Mouse (Mus musculus) hindbrain, embryonic 13.5 days (tissue): ENCODE data around the gene Sdc4. TPM values are rescaled to one million over a fixed set of nuclear protein-coding genes. Genes with fewer than 3 reads are reported as not detected.
A peak's percentile ranks its signal among the peaks of the same experiment; 100 is the strongest.

Experiments
- ATAC-seq: fragments of 200-750 bp; cut with Nextera tagmentation; 2 replicates; pipeline ENCODE4 v1.8.0; 2017; ENCODE audit warnings: moderate TSS enrichment; ENCODE audit not compliant: low FRiP score
- H3K27ac ChIP-seq: fragments of 300-500 bp; sonication (generic); 2 replicates; pipeline ENCODE4 v1.5.1; 2015; ENCODE audit warnings: inconsistent platforms, mild to moderate bottlenecking, moderate library complexity
- H3K27me3 ChIP-seq: fragments of 300-500 bp; sonication (generic); 2 replicates; pipeline ENCODE4 v1.6.1; 2015; ENCODE audit warnings: mild to moderate bottlenecking, inconsistent platforms
- H3K36me3 ChIP-seq: fragments of 300-500 bp; sonication (generic); 2 replicates; pipeline ENCODE4 v1.6.1; 2015; ENCODE audit warnings: mild to moderate bottlenecking, inconsistent platforms
- H3K4me1 ChIP-seq: fragments of 300-500 bp; sonication (generic); replicated peaks from 2 replicates; pipeline ENCODE4 v1.6.1; 2015; ENCODE audit warnings: inconsistent platforms
- H3K4me2 ChIP-seq: fragments of 300-500 bp; sonication (generic); 2 replicates; pipeline ENCODE4 v1.6.1; 2015; ENCODE audit warnings: inconsistent platforms, mild to moderate bottlenecking, moderate library complexity
- H3K4me3 ChIP-seq: fragments of 300-500 bp; sonication (generic); 2 replicates; pipeline ENCODE4 v1.5.1; 2015; ENCODE audit warnings: mild to moderate bottlenecking, inconsistent platforms
- H3K9ac ChIP-seq: fragments of 300-500 bp; sonication (generic); 2 replicates; pipeline ENCODE4 v1.6.1; 2015; ENCODE audit warnings: mild to moderate bottlenecking, inconsistent platforms
- H3K9me3 ChIP-seq: fragments of 300-500 bp; sonication (generic); 2 replicates; pipeline ENCODE4 v1.6.1; 2016; ENCODE audit warnings: inconsistent platforms
- WGBS: fragments of 180-500 bp; shearing (Covaris S2); methylation state at CpG from one replicate; pipeline ENCODE4 v1.1.7; 2015; 5-methylcytosine and 5-hydroxymethylcytosine counted together
- polyA plus RNA-seq: library from polyadenylated mRNA; unstranded; fragments of >200 nt; fragmentation: Nextera tagmentation; extraction: Ambion mirVana; gene quantifications from 2 replicates; pipeline ENCODE4 v1.2.1, GENCODE M21; 2015

Gene Sdc4
- polyA plus RNA-seq, 1 experiment from 2014 or later, result 9.0 TPM

DNA sequence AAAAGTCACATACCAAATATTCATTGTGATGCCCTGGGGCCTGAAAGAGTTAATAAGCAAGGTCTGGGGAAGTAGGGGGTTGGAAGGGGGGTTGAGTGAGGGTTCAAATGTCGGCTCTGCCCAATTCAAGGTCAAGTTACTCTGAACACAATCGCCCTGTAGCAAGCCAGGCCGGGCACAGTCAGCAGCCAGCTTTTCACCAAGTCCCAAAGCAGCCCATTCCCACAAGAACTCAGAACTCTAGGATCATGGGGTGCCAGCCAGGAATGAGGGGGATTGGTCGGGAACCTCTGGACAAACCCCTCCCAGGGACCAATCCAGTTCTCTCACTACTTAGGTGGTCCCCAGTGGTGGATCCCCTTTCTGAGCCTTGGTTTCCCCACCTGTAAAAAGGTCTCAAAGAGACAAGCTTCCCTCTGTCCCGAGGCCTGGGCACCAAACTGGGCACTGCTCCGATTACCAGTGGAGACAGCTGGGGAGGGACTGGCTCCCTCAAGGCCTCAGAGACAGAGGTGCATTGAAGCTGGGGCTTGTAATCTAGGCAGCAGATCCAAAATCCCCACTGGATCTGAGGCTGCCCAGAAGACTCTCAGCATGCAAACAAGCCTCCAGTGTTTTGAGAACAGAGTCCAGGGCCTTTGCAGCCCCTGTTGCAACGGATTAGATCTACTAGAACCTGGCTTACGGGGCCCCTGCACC is 7.3 kb downstream of the Sdc4 start:
- Histone ChIP-seq H3K27ac (peak overlapping the region; percentile 35; the same call in 1 of the 2 replicates), H3K4me1 (peaks cover 10% of the 10 kb centered on the region; the same call in 1 of the 2 replicates), H3K4me3 (no peak overlapping the region), H3K9ac (no peak overlapping the region), H3K4me2 (no peak overlapping the region), H3K9me3 (no peaks in the 10 kb centered on the region), H3K27me3 (peaks cover 12% of the 10 kb centered on the region), H3K36me3 (no peaks in the 10 kb centered on the region)
- no peak for ATAC-seq
- 26% methylated on average over 8 of the region's 8 CpGs for WGBS

DNA sequence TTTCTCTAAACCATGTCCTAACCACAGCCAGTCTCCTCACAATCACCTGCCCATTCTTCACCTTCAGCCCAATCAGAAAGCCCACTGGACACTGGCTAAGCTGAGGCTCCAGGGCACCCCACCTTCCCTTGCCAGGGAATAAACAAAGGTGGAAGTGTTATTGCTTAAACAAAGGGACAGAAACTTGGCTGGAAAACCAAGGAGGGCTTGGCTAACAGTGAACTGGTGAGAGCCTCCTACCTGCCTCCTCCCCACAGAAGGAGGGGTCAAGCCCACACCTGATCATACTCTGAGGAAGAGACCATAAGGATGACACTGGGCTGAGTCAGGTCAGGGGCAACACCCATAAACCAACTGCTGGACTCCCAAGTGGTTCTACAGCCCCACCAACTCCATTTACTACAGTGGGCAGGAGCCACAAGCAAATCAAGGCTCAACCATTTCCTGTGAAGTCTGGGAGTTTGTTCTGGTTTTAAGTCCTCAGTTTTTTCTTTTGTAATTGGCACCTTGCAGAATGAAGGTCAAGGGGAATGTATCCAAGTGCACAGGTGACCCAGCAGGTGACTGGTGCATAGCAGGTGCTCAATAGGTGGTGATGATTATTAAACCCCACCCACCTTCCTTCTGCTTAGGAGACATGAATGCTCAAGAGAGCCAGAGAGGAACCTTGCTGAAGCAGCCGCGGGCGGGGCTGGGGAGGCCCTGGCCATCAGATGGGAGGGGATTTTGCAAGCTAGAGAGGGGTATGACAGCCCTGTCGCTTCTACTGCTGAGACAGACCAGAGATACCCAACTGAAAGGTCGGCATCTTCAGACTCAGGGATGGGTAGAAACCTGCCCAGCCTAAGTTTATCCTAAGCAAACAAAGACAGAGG is 8.2 kb downstream of the Sdc4 start:
- Histone ChIP-seq H3K9me3 (no peaks in the 10 kb centered on the region), H3K27ac (no peak overlapping the region), H3K4me2 (no peak overlapping the region), H3K27me3 (0 out of 2 replicates have a peak, but pooled peaks cover 7% of the 10 kb centered on the region), H3K36me3 (no peaks in the 10 kb centered on the region), H3K9ac (no peak overlapping the region), H3K4me1 (peaks cover 10% of the 10 kb centered on the region; the same call in 1 of the 2 replicates), H3K4me3 (no peak overlapping the region)
- ATAC-seq, result no peak
- WGBS, result 56% methylated on average over 5 of the region's 5 CpGs

DNA sequence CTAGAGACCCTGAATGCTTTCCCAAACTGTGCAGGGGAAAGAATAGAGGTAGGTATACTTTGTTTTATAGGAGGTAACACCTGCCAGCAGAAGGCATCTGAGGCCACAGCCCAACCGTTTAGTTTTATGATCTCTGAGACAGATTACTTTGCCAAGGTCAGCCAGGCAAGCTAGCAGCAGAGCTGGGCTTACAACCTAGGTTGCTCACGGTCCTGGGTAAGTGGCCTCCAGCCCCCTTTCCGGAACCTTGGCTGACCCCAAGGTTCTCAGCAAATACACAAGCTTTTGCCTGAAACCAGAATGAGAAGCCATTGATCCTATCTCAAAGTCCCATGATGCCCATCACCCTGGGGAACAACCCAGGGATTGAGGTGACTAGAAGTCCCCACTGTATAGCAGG is 9.0 kb downstream of the Sdc4 start:
- peaks cover 5% of the 10 kb centered on the region; the same call in 1 of the 2 replicates for H3K27me3 ChIP-seq
- no peaks in the 10 kb centered on the region for H3K36me3 ChIP-seq
- WGBS, result 91% methylated on average over 3 of the region's 3 CpGs

DNA sequence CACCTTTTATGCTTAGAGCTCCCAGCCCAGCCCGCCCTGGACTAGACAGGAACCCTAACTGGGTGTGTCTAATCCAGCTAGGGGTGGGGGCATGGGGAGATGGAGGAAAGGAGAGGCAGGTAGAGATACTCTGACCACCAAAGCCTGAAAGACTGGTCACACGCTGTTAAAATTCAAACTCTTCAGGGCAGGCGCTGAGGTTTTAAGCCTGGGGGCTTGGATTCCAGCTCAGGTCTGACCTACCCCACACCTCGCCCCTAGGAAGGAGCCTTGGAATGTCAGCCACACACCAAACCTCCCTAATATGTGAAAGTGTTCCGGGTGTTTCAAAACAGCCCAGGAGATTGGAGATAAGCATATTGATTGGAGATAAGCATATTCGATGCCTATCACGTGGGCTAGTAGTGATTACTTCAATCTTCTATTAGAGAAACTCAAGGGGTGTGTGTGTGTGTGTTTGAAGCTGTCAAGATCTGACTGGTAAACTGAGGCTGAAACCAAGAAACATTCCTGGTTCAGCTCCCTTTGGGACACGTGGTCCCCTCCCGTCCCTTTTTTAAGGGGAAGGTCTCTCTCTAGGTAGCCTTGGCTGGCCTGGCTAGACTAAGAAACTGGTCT is 10.3 kb downstream of the Sdc4 start:
- H3K9me3 ChIP-seq, result no peaks in the 10 kb centered on the region
- H3K36me3 ChIP-seq, result no peaks in the 10 kb centered on the region
- peaks cover 10% of the 10 kb centered on the region; the same call in 1 of the 2 replicates for H3K4me1 ChIP-seq
- no peak overlapping the region for H3K27ac ChIP-seq
- H3K4me2 ChIP-seq, result no peak overlapping the region
- 88% methylated on average over 9 of the region's 9 CpGs for WGBS
- no peak for ATAC-seq
- H3K4me3 ChIP-seq, result no peak overlapping the region
- peaks cover 9% of the 10 kb centered on the region; the same call in 1 of the 2 replicates for H3K27me3 ChIP-seq
- H3K9ac ChIP-seq, result no peak overlapping the region; the same call in 1 of the 2 replicates

More for the DNA sequence above, 9.0 kb downstream of the Sdc4 start:
- H3K9me3 ChIP-seq, result no peaks in the 10 kb centered on the region
- ATAC-seq, result no peak
- no peak overlapping the region for H3K27ac ChIP-seq
- H3K9ac ChIP-seq, result no peak overlapping the region
- H3K4me3 ChIP-seq, result no peak overlapping the region
- H3K4me1 ChIP-seq, result peaks cover 10% of the 10 kb centered on the region; the same call in 1 of the 2 replicates
- H3K4me2 ChIP-seq, result no peak overlapping the region

DNA sequence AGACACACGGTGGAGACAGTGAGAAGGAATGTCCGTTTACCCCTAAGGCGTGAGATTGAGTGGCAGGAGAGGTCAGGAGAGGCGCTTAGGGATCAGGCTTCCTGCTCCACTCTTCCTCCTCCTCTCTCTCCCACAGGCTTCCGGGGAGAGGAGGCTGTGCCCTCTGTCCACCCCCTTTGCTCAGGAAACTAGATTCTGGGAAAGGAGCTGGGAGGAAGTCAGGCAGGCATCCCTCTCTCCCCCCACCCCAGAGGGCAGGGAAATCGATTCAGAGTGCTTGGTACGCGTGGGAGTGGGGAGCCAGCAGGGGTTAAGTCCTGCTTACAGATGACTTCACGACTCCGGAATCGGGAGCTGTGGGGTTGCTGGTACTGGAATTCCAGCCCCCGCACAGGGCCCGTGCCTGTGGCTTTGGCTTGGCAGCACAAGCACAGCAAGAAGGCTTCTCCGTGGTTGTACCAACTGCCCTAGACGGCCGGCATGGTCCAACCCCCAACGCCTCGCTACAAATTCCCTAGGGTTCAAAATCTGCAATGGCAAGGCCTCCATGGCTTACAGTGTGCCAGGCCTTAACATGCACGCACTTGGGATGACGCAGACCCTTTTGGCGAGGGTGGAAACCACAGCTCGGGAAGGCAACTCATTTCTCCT is 11.0 kb downstream of the Sdc4 start:
- no peak overlapping the region; the same call in 1 of the 2 replicates for H3K9ac ChIP-seq
- 31% methylated on average over 22 of the region's 22 CpGs for WGBS

DNA sequence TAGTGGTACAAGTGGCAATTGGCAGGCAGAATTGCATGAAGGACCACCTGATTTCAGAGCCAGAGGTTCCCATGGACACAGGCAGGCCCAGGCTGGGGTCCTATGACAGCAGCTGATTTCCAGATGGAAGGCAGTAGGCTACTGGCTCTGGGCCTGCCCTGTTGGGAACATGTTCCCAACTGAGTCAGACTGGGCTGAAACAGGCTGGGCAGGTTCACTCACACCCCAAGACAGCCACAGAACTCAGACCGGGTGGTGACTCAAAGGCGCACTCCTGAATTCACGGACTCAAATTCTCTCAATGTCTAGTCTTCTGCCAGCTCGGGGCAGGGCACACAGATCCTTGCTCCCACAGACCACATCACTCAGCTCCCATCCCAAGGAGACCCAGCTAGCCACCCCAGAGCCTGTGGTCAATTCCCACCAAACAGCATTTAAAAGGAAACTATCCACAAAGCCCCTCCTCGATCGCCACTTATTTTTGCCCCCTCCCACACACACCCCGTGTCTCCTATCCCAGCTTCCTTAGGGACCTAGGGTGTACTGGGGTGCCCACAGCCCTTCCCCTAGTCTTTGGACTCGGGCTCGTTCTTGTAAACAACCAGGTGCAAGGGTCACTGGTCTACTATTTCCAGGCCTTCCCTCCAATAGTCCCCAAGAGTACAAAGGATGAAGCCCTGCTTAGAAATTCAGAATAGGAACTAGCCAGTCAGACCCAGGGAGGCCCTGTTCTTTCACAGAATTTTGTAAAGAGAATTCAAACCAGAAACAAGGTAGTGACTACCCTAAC is 11.8 kb downstream of the Sdc4 start:
- Histone ChIP-seq H3K9ac (no peak overlapping the region), H3K27me3 (peaks cover 9% of the 10 kb centered on the region; the same call in 1 of the 2 replicates), H3K4me1 (peaks cover 10% of the 10 kb centered on the region; the same call in 1 of the 2 replicates), H3K4me3 (no peak overlapping the region), H3K36me3 (no peaks in the 10 kb centered on the region), H3K27ac (no peak overlapping the region), H3K9me3 (no peaks in the 10 kb centered on the region), H3K4me2 (no peak overlapping the region)
- ATAC-seq, result no peak
- 65% methylated on average over 9 of the region's 9 CpGs for WGBS

More for the DNA sequence above, 11.0 kb downstream of the Sdc4 start:
- Histone ChIP-seq H3K36me3 (no peaks in the 10 kb centered on the region), H3K27ac (no peak overlapping the region), H3K4me1 (peaks cover 10% of the 10 kb centered on the region; the same call in 1 of the 2 replicates), H3K27me3 (peaks cover 9% of the 10 kb centered on the region; the same call in 1 of the 2 replicates), H3K4me2 (no peak overlapping the region), H3K9me3 (no peaks in the 10 kb centered on the region), H3K4me3 (no peak overlapping the region)
- ATAC-seq, result no peak

DNA sequence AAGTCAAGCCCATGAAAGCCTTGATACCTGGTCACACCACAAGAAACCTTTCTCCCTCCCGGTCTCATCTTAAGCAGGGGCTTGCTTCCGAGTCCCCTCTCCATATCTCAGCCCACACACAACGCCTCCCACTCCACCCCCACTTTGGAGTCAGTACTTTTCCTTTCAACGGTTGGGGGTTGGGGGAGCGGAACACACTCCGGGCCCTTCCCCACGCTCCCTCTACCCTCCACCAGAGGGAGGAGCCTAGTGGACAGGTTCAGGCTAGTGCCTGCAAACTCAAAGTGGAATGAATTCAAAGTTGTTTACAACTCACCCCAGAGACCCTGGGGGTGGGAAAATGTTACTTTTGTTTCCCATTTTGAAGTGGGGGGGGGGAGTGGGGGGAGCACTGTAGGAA is 13.0 kb downstream of the Sdc4 start:
- peaks cover 10% of the 10 kb centered on the region; the same call in 1 of the 2 replicates for H3K4me1 ChIP-seq
- H3K27me3 ChIP-seq, result peaks cover 9% of the 10 kb centered on the region; the same call in 1 of the 2 replicates
- no peak overlapping the region for H3K9ac ChIP-seq
- no peak overlapping the region for H3K27ac ChIP-seq
- H3K36me3 ChIP-seq, result no peaks in the 10 kb centered on the region
- no peak overlapping the region for H3K4me2 ChIP-seq
- no peaks in the 10 kb centered on the region for H3K9me3 ChIP-seq
- 17% methylated on average over 7 of the region's 7 CpGs for WGBS
- ATAC-seq, result no peak
- H3K4me3 ChIP-seq, result no peak overlapping the region

DNA sequence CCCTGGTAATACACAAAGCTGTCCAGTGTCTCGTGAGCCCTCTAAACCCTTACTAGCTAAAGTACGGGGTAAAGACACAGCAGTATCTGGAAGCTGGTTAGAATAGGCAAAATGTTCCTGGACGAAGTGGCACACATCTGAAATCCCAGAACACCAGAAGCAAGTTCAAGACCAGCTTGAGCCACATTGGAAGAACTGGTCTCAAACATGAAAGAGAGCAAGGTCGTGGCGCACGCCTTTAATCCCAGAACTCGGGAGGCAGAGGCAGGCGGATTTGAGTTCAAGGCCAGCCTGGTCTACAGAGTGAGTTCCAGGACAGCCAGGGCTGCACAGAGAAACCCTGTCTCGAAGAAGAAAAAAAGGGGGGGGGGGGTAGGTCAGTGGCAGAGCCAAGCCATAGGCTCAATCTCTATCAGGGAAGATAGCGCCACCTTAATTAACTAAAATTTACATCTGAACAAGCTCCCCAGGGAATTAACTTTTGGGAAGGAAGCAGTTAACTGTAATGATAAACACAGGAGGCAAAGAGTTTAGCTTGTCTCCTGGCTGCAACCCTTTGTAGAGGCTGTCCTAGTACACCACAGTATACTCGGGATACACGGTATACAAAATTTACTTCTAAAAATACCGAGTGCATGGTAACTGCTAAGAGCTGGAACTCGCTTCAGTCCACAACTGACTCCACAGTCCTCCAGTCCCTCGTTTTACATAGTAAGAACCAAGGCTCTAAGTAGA is 13.6 kb downstream of the Sdc4 start:
- no peak overlapping the region for H3K4me2 ChIP-seq
- H3K27ac ChIP-seq, result no peak overlapping the region
- H3K9me3 ChIP-seq, result no peaks in the 10 kb centered on the region
- peaks cover 10% of the 10 kb centered on the region; the same call in 1 of the 2 replicates for H3K4me1 ChIP-seq
- no peaks in the 10 kb centered on the region for H3K36me3 ChIP-seq
- peaks cover 9% of the 10 kb centered on the region; the same call in 1 of the 2 replicates for H3K27me3 ChIP-seq
- no peak overlapping the region for H3K4me3 ChIP-seq
- WGBS, result 49% methylated on average over 15 of the region's 15 CpGs
- ATAC-seq, result no peak
- H3K9ac ChIP-seq, result no peak overlapping the region

DNA sequence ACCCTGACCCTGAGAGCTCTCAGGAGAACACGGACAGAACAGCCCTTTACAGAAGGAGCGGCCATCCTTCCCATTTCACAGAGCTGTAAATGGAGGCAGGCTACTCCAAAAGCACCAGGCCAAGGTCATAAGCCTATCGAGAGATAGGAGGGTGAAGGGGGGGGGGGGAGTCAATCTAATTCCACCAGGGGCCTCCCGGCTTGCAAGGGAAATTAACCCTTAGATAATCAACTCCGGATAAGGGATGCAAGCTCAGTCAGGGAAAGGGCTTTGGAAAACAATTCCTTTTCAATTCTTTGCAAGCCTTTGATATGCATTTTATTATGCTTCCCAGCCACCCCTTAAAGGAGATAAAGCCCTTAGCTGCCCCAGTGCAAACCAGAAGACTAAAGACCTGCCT is 15.2 kb downstream of the Sdc4 start:
- Histone ChIP-seq H3K4me1 (peaks cover 10% of the 10 kb centered on the region; the same call in 1 of the 2 replicates), H3K4me3 (no peak overlapping the region), H3K36me3 (no peaks in the 10 kb centered on the region), H3K27ac (no peak overlapping the region), H3K9ac (no peak overlapping the region), H3K4me2 (no peak overlapping the region), H3K27me3 (peaks cover 9% of the 10 kb centered on the region; the same call in 1 of the 2 replicates), H3K9me3 (no peaks in the 10 kb centered on the region)
- no peak for ATAC-seq
- 37% methylated on average over 5 of the region's 5 CpGs for WGBS

DNA sequence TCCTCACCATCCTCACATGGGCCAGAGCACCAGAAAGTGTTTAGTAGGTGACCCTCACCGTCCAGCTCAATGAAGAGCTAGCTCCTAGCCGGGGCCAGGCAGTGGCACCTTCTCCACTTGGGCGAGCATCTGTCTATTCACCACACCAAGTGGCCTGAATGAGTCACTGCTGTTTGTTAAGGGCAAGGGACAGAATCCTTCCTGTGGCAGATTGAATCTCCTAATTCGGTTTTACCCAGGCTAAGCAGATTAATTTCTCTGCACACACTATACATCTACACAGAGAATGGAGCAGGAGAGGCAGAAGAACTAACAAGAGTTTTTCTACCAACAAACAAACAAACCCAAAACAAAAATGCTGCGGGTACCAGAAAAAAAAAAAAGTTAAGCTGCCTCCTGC is 16.7 kb downstream of the Sdc4 start:
- 87% methylated on average over 5 of the region's 5 CpGs for WGBS
- Histone ChIP-seq H3K4me2 (no peak overlapping the region), H3K9ac (no peak overlapping the region), H3K36me3 (no peaks in the 10 kb centered on the region), H3K4me3 (no peak overlapping the region), H3K27ac (no peak overlapping the region), H3K4me1 (0 out of 2 replicates have a peak, but pooled peaks cover 3% of the 10 kb centered on the region), H3K27me3 (peaks cover 9% of the 10 kb centered on the region; the same call in 1 of the 2 replicates), H3K9me3 (no peaks in the 10 kb centered on the region)
- no peak for ATAC-seq
